Mouse (Mus musculus): ENCODE measurements around the gene Kcnk13.
A peak's percentile ranks its signal among the peaks of the same experiment; 100 is the strongest.

The Kcnk13 gene

GRCm38 (mm10) chr12:100015146-100015545, 50.8 kb downstream of the Kcnk13 start:
- DNase-seq (ENCODE audit: low read depth, low spot score) = no peak

- no peak for DNase-seq (ENCODE audit: low read depth, low spot score)
Observed at GRCm38 (mm10) chr12:100017709-100018108, 53.4 kb downstream of the Kcnk13 start.

GRCm38 (mm10) chr12:100022490-100022889, 58.2 kb downstream of the Kcnk13 start:
- peak; percentile 75 for DNase-seq (ENCODE audit: low read depth, low spot score)

GRCm38 (mm10) chr12:100023821-100024365, 59.6 kb downstream of the Kcnk13 start:
- DNase-seq (ENCODE audit: low read depth, low spot score) = no peak

GRCm38 (mm10) chr12:100025675-100026074, 61.4 kb downstream of the Kcnk13 start:
- DNase-seq (ENCODE audit: low read depth, low spot score) = no peak

GRCm38 (mm10) chr12:100026715-100027245, 62.5 kb downstream of the Kcnk13 start:
- no peak for DNase-seq (ENCODE audit: low read depth, low spot score)

GRCm38 (mm10) chr12:100027281-100027680, 63.0 kb downstream of the Kcnk13 start:
- no peak for DNase-seq (ENCODE audit: low read depth, low spot score)

GRCm38 (mm10) chr12:100031681-100032080, 67.4 kb downstream of the Kcnk13 start:
- DNase-seq (ENCODE audit: low read depth, low spot score) = no peak

GRCm38 (mm10) chr12:100032521-100032920, 68.2 kb downstream of the Kcnk13 start:
- no peak for DNase-seq (ENCODE audit: low read depth, low spot score)

- DNase-seq (ENCODE audit: low read depth, low spot score) = no peak
Observed at GRCm38 (mm10) chr12:100038741-100039262, 74.5 kb downstream of the Kcnk13 start.

- no peak for DNase-seq (ENCODE audit: low read depth, low spot score)
Observed at GRCm38 (mm10) chr12:100042116-100042515, 77.8 kb downstream of the Kcnk13 start.

- DNase-seq (ENCODE audit: low read depth, low spot score) = no peak
Observed at GRCm38 (mm10) chr12:100044704-100045103, 80.4 kb downstream of the Kcnk13 start.

- DNase-seq (ENCODE audit: low read depth, low spot score) = no peak
Observed at GRCm38 (mm10) chr12:100050552-100050951, 86.3 kb downstream of the Kcnk13 start.

GRCm38 (mm10) chr12:100053617-100054016, 89.3 kb downstream of the Kcnk13 start:
- no peak for DNase-seq (ENCODE audit: low read depth, low spot score)

- no peak for DNase-seq (ENCODE audit: low read depth, low spot score)
Observed at GRCm38 (mm10) chr12:100061071-100061470, 96.8 kb downstream of the Kcnk13 start.

GRCm38 (mm10) chr12:100061826-100062225, 97.5 kb downstream of the Kcnk13 start:
- DNase-seq (ENCODE audit: low read depth, low spot score) = no peak

GRCm38 (mm10) chr12:100062584-100062983, 98.3 kb downstream of the Kcnk13 start:
- no peak for DNase-seq (ENCODE audit: low read depth, low spot score)

- DNase-seq (ENCODE audit: low read depth, low spot score) = no peak
Observed at GRCm38 (mm10) chr12:100065109-100065508, 100.8 kb downstream of the Kcnk13 start.

- peak; percentile 83 for DNase-seq (ENCODE audit: low read depth, low spot score)
Observed at GRCm38 (mm10) chr12:100067477-100067876, 103.2 kb downstream of the Kcnk13 start.

- DNase-seq (ENCODE audit: low read depth, low spot score) = no peak
Observed at GRCm38 (mm10) chr12:100073201-100073672, 108.9 kb downstream of the Kcnk13 start.

- DNase-seq (ENCODE audit: low read depth, low spot score) = no peak
Observed at GRCm38 (mm10) chr12:100075715-100076114, 111.4 kb downstream of the Kcnk13 start.

- no peak for DNase-seq (ENCODE audit: low read depth, low spot score)
Observed at GRCm38 (mm10) chr12:100079636-100080286, 115.5 kb downstream of the Kcnk13 start.

- DNase-seq (ENCODE audit: low read depth, low spot score) = no peak
Observed at GRCm38 (mm10) chr12:100088026-100088425, 123.7 kb downstream of the Kcnk13 start.
